Mouse (Mus musculus): ENCODE measurements at regions not wholly inside any gene's neighbourhood (a gene's known extent, or its start where the extent isn't known, plus 50 kb on each side); places are given as distances from the start of the nearest gene placed in this dataset.
"Not testable (repeated sequence)": the region's sequence is repeated elsewhere in the genome, so short reads cannot be mapped to it uniquely, and the experiment has no call there.

DNA sequence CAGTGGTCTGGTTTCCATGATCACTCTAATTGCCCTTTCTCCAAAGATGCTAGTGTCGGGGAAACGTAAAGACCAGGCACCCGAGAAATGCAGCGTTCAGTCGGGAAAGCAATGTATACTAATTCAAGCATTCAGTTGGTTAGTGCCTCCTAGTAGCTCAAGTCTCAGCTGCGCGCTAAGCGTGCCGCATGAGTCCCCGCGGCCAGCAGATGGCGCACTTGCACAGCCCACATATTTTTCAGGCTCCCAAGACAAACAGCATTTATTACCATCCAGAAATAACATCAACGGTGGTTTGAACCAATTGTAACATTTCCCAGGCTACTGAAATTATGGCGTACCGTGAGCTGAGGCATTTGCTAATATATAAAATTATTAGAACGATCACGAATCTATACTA lies 222.3 kb downstream of the Brms1l start:
- DNase-seq: peak in 1 of 2 experiments; percentile 3

- no peak for DNase-seq
These were observed 219.3 kb downstream of the Brms1l start for GRCm38 (mm10) chr12:56055382-56055781.

DNA sequence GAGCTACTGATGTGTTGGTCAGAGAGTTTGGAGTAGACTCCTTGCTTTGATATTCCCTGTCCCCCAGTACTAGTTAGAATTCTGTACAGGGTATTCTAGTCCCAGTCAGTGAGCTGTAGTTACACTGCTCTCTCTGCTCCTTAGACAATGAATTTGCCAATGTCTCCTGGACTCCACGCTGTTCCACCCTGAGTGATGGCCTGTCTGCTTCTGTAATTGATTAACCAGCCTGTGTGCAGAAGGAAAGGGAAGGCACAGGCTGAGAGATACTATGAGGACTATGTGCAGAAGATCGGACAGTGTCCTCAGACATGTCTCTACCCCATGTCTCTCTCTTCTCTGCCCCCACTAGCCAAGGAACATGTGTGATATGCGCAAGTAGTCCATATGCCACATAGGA lies 209.9 kb downstream of the Brms1l start:
- no peak for DNase-seq

DNA sequence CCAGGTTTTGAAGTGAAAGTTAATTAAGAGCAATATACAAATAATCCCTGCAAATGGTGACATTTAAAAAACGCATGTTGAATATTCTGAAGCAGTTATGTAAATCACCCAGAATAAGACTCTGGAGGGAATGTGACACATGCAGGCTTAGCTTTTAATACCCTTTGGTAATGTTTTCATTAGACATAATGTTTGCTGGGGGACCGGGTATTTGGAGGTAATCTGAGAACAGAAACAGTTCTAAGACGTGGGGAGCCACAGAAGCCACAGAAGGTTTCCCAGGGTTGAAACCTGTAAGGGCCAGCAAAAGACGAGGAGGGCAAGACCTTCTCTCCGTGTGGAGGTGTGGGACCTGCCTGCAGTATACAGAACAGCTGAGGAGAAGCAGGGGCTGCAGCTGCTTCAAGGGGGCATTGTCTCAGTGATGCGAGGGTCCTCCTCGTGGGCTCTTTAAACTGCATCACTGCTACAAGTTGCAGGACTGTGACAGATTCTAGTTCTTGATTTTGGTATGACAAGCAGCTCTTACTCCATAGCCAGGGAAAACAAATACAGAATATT lies 184.9 kb downstream of the Brms1l start:
- no peak for DNase-seq

- no peak for DNase-seq
These were observed 184.4 kb downstream of the Brms1l start for GRCm38 (mm10) chr12:56020547-56020946.

DNA sequence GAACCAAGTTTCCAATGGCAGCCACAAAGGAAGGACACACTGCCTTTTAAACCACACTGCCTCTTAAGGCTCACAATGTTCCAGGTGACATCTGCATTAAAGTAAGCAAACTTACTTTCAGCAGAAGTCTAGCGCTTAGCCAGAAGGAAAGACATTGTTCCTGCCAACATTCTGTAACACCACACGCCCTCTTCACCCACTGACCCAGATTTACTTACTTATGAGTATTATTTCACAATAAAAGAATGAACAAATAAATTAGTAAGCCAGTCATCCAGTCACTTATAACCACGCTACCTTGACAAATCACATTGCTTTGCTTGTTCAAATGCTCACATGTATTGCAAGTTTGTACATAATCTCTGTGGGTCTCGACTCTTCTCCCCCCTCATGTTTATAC lies 173.9 kb downstream of the Brms1l start:
- DNase-seq: no peak

GRCm38 (mm10) chr12:56005846-56006245 lies 169.7 kb downstream of the Brms1l start:
- no peak for DNase-seq

GRCm38 (mm10) chr12:56005321-56005720 lies 169.2 kb downstream of the Brms1l start:
- DNase-seq: no peak

GRCm38 (mm10) chr12:56004479-56004878 lies 168.4 kb downstream of the Brms1l start:
- DNase-seq: no peak

GRCm38 (mm10) chr12:56003561-56003960 lies 167.4 kb downstream of the Brms1l start:
- DNase-seq: no peak

DNA sequence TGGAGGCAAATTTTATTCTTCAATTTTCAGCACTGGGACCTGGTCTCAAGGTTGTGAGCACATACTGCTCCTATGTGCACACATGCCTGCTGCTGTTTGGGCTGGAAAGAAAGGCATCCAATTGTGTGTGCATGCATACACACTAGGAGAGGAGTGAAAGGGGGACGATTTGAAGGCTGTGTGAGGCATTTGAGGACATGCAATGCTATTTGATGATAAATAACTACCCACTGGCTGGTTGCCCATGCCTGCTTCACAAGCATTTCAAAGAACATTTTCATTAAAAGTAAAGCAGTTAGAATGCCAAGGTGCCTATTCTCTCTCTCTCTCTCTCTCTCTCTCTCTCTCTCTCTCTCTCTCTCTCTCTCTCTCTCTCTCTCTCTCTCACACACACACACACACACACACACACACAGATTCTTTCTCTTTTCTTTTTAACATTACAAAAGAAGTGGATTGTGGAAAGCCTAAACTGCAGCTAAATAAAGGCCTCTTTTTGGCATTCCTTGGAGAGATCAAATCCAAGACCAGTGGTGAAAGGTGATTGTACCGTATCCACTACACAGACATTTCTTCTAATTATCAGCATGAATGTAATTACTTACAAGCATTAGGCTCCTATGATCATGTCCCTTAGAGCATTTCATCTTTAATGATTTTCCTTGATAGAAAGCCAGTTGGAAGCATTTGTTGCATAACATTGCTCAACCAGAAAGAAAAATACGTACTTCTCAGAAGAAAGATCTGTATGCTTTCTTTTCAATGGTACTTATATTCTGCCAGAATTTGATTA lies 160.7 kb downstream of the Brms1l start:
- DNase-seq: no peak

GRCm38 (mm10) chr12:55983565-55984351 lies 147.6 kb downstream of the Brms1l start:
- no peak for DNase-seq

DNA sequence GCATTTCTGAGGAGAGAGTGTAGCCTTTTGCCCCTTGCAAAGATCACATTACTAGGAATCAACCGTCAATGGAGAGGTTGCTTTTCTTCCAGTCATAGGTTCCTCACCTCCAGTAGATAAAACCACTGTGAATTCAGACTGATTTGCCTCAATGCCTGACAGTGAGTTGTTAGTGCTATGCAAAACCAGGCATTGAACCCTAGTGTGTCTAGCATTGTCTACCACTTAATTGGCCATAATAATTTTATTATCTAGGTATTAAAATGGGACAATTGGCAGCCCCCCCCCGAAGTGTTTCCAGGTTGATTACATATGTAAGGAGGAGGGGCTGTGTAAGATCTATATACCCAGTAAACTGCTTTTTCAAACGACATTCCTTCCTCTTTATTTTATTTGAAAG lies 147.0 kb downstream of the Brms1l start:
- DNase-seq: no peak

GRCm38 (mm10) chr12:55974262-55974661 lies 138.1 kb downstream of the Brms1l start:
- no peak for DNase-seq

DNA sequence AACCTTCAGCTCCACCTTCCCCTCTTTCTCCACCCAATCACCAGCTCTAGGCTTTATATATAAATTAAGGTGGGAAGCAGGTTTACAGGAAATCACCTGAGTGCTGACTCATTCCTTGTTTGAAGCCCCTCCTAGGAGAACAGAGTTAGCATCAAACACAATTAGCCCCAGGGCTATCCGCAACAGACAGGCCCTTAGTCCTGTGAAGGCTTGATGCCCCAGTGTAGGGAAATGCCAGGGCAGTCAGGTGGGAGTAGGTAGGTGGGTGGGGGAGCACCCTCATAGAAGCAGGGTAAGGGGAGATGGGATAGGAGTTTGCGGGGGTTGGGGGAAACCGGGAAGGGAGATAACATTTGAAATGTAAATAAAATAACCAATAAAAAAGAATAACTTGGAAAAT lies 123.2 kb downstream of the Brms1l start:
- not testable (repeated sequence) for DNase-seq

DNA sequence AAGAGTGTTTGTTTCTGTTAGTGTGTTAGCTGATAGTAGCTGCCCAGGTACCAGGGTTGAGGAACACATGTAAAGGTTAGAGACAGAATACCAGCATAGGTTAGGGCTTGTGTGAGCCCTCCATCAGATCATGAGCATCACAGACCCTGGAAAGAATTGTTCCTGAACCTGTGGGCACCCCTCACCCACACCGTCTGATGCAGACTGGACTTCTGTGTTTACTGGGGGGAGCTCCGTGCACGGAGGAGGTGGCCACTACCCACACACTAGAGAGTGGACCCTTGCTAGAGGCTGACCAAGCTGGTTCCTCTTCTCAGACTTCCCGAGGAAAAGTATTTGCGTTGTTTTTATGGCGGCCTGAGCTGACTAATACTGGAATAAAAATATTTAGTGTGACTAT lies 104.4 kb downstream of the Brms1l start:
- DNase-seq: no peak

DNA sequence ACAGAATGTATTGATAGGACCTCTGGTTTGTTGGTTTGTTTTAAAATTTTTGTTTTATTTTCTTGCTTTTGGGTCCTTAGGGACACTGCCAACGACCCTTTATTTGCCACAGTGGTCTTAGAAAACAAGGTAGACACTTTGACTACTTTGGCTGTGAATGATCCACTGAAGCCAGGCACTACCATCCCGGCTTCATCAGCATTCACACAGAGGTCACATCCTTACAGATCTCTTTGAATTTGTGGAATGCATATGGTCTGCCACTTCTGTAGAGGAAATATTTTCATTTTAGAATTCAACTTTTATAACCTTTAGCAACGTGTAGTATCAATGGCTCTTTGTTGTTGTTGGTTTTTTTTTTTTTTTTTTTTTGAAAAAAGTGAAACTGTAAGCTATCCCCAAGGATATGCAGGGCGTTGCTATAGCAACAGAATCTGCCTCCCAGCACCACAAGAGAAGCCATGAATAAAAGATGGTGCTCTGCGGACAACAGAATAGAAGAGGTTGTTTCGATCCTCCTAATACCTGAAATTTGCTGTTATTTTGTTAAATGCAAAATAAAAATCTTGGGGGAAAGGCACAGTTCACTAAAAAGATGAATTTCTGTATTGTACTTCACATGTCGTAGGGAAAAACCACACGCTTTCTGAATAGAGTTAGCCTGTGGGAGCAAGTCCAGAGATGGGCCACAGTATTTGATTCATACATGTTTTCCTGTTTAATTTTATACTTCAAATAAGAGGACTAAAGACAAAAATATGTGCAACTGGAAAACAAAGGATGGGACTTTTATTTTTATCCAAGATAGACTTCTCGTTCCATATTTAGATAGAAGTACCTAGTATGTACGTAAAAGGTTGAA lies 103.4 kb downstream of the Brms1l start:
- no peak for DNase-seq

DNA sequence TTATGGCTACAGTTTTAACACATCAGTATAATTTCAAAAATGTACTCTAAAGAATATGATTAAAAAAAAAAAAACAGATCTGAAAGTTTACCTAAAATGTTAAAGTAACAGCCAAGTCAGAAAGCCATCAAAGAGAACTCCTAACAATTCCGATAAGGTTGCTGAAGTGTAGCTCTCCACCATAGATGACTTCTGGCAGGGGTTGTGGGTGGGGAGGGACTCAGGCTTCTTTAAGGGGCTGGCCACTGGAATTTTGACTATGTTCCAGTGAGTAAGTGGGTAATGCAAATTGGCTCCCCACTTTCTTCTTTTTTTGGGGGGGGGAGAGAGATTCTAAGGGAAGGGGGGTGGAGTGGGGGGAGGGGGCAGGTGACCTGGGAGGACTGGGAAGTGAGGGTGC lies 98.0 kb downstream of the Brms1l start:
- DNase-seq: no peak

DNA sequence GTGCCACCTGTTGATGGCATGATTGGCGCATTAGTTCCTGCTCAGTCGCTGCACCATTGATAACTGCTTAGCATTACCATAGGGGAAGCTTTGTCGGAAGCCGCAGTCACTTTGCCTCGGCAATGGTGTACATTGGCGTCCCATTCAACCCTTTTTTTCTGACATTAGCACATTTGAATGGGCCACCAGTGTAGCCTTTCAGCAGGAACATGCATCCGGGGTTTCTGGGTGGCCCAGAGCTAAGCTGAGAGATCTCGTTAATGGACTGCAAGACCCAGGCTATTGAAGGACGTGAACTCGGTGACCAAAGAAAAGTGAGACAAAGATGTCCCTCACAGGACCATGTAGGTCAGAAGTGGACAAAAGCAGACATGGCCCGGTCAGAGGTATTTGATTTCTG lies 97.3 kb downstream of the Brms1l start:
- DNase-seq: no peak

DNA sequence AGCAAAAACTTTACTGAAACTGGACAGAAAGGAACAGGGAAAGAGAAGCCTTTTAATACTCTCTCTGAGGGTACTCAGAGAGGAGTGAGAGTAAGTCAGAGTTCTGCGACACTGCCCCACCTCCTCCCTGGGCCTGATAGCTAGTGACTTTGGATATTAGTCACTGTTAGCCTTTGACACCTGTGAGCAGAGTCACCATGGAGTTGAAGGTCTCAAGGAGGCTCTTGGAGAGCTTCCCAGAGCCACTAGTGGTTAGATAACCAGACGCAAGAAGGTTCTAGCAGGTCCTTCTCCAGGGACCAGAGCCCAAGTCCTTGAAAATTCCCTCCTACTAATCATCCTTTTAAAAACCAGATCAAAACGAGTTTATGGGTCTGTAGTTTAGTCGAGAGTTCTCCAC lies 94.3 kb downstream of the Brms1l start:
- DNase-seq: no peak

DNA sequence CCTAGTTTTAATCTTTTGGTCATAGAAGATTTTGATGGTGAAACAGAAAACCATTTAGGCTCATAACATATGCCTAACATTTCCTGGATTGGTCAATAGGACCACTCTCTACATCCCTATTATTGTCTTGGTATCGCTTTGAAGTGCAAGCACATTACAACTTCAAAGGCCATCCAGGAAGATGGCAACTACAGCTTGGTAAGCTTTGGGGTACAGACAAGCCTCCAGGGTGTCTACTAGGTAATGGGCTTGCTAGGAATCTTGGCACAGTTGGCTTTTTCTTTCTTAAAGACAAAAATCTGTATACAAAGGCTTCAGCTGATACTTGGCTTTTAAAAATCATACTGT lies 90.8 kb downstream of the Brms1l start:
- DNase-seq: no peak

DNA sequence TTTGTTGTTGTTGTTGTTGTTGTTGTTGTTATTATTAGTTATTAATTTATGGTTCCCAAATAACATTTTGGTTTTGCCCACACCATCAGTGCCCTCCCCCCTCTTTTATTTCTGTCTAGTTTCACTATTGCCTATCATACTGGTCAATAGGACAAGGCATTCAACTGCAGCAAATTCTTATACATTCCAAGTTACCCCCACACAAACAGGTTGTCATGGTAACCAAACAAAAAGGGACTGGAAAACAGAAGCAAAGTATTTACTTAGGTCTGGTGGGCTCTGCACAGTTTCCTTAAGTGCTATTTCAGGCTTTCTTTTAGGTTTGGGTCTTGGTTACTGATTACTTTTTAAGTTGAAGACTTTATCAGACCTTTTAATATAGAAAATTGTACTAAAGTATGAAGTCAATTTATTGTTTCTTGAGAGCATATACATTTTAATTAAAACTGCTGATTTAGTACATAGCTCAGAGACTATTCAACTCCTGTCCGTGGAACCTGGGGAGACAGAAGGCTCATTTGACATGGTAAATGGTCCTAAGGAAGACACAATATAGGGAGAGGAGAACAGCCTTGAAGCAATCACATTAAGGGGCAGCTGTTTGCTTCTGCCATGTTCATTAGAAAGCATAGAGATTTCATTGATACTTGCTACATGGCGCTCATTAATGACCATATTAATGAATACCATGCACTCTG lies 90.3 kb downstream of the Brms1l start:
- DNase-seq: no peak
